Mouse (Mus musculus) embryonic fibroblast, embryonic 13.5 days (primary cell): ENCODE measurements around the gene Prdm16. TPM values are rescaled to one million over a fixed set of nuclear protein-coding genes. Genes with fewer than 3 reads are reported as not detected.

ENCODE experiments used
- H3K27ac ChIP-seq: 2 replicates; pipeline ENCODE4 v1.5.1; 2012; ENCODE audit warnings: low read length, control low read depth, inconsistent platforms; ENCODE audit not compliant: insufficient read depth
- H3K4me1 ChIP-seq: 2 replicates; pipeline ENCODE4 v1.6.1; 2011; ENCODE audit warnings: low read length; ENCODE audit not compliant: control insufficient read depth, insufficient read depth
- H3K4me3 ChIP-seq: 2 replicates; pipeline ENCODE4 v1.5.1; 2011; ENCODE audit warnings: mild to moderate bottlenecking, control low read depth, low read length; ENCODE audit not compliant: insufficient read depth
- CTCF ChIP-seq: IDR thresholded peaks from 2 replicates; pipeline ENCODE4 v1.5.1; 2011; ENCODE audit warnings: mild to moderate bottlenecking, control low read depth, low read length, moderate library complexity, borderline replicate concordance; ENCODE audit not compliant: insufficient read depth
- POLR2A ChIP-seq: IDR thresholded peaks from 2 replicates; pipeline ENCODE4 v1.6.1; 2011; ENCODE audit warnings: low read depth, mild to moderate bottlenecking, control low read depth, low read length, moderate library complexity
- polyA plus RNA-seq: library from polyadenylated mRNA; stranded (reverse); fragments of >200 nt; gene quantifications from 2 replicates; pipeline ENCODE4 v1.2.4, GENCODE M21; 2011; ENCODE audit warnings: low read depth; ENCODE audit not compliant: missing spikeins, insufficient read length

Gene Prdm16
- polyA plus RNA-seq, 1 experiment = 3.1 TPM

- TF ChIP-seq CTCF = no peak
- no peak for TF ChIP-seq POLR2A
- Histone ChIP-seq H3K27ac (no peak overlapping the region), H3K4me3 (no peak overlapping the region), H3K4me1 (0 out of 2 replicates have a peak, but pooled peaks cover 2% of the 10 kb centered on the region)
Observed at GRCm38 (mm10) chr4:154558041-154558440, 78.6 kb downstream of the Prdm16 start.

- Histone ChIP-seq H3K4me3 (no peak overlapping the region), H3K4me1 (0 out of 2 replicates have a peak, but pooled peaks cover 2% of the 10 kb centered on the region), H3K27ac (no peak overlapping the region)
- TF ChIP-seq POLR2A (no peak), CTCF (no peak)
Observed at GRCm38 (mm10) chr4:154557168-154557567, 79.5 kb downstream of the Prdm16 start.

GRCm38 (mm10) chr4:154556418-154556817, 80.3 kb downstream of the Prdm16 start:
- Histone ChIP-seq H3K4me3 (no peak overlapping the region), H3K4me1 (0 out of 2 replicates have a peak, but pooled peaks cover 2% of the 10 kb centered on the region), H3K27ac (no peak overlapping the region)
- TF ChIP-seq CTCF = no peak
- TF ChIP-seq POLR2A = no peak

DNA sequence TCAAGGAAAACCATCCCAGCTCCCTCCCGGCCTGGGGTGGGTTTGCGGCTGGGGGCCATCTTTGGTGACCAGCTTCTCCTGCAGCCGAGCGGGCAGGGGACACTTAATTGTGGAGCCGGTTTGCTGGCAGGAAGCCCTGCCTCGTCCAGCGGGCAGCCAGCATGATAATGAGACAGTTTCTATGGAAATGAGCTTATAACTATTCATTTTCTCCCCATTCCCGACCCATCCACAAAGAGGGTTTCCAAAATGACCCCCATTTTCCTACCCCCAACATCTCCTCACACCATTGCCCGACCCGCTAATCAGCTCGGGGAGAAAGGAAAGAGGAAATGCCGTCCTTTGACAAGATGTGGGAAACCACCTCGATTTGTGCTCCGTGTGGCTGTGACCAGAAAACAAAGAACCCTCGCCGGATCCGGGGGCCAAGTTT, 86.7 kb downstream of the Prdm16 start:
- TF ChIP-seq CTCF = no peak
- Histone ChIP-seq H3K4me1 (no peaks in the 10 kb centered on the region), H3K27ac (no peak overlapping the region), H3K4me3 (no peak overlapping the region)

- Histone ChIP-seq H3K27ac (no peak overlapping the region), H3K4me1 (no peaks in the 10 kb centered on the region)
- TF ChIP-seq CTCF = no peak
- no peak for TF ChIP-seq POLR2A
Observed at GRCm38 (mm10) chr4:154549497-154549896, 87.2 kb downstream of the Prdm16 start.

GRCm38 (mm10) chr4:154547176-154547855, 89.4 kb downstream of the Prdm16 start:
- no peaks in the 10 kb centered on the region for H3K4me1 ChIP-seq
- no peak overlapping the region for H3K27ac ChIP-seq
- no peak overlapping the region for H3K4me3 ChIP-seq
- no peak for TF ChIP-seq CTCF

More at GRCm38 (mm10) chr4:154549497-154549896, 87.2 kb downstream of the Prdm16 start:
- H3K4me3 ChIP-seq = no peak overlapping the region

DNA sequence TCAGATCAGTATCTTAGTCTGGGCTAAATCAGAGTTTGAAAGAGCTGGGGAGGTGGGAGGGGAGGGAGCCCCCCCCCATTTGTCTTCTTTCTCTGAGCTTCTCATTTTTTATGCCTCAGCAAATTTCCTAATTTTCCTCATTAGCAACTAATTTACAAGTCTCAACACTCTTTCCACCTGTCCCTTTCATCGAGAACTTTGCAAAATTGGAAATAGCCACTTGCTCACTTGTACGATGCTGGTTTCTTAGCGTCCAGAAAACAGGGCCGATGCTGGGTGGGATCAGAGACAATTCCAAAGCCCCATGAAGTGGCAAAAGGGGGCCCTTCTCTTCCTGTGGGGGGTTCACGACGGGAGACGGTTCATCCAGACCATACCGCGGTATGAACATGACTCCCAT, 91.4 kb downstream of the Prdm16 start:
- no peak for TF ChIP-seq POLR2A
- TF ChIP-seq CTCF = no peak
- H3K27ac ChIP-seq = no peak overlapping the region
- H3K4me1 ChIP-seq = no peaks in the 10 kb centered on the region
- no peak overlapping the region for H3K4me3 ChIP-seq

DNA sequence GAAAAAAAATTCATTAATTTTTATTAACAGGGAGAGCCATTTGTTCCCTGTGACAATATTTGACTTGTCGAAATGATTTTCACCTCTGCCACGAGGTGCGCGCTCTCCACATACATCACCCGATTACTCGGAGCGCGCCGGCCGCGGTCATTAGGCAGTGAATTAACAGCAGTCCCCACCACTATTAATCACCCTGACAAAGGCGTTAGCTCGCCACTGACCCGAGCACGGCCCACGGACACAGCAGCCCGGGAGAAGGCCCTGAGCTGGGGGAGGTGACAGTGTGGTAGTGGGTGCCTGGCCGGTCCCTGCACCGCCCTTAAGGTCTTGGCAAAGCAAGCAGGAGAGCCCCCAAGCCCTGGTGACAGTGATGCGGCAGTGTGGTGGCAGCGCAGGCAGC, 92.8 kb downstream of the Prdm16 start:
- Histone ChIP-seq H3K27ac (no peak overlapping the region), H3K4me1 (no peaks in the 10 kb centered on the region)
- no peak for TF ChIP-seq POLR2A
- no peak for TF ChIP-seq CTCF

DNA sequence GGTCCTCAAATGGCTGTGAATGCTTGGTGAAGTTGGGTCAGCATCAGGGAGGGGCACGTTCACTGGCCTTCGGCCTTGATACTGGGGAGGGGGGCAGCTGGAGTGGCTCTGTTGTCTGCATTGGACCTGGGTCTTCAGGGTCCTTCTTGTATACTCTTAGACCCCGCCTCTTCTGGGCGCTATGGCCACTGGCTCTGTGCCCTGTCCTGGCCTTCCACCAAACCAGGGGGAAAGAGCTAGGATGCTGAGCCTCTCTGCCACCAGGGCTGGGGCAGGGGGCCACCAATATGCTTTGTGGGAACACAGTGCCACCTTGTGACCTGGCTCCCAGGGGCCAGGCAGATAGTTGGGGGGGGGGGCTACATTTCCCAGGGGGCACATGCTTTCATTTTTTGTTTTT, 93.5 kb downstream of the Prdm16 start:
- no peak overlapping the region for H3K4me3 ChIP-seq
- no peak overlapping the region for H3K27ac ChIP-seq
- no peak for TF ChIP-seq CTCF
- TF ChIP-seq POLR2A = no peak
- no peaks in the 10 kb centered on the region for H3K4me1 ChIP-seq

More for the DNA sequence above, 92.8 kb downstream of the Prdm16 start:
- H3K4me3 ChIP-seq = no peak overlapping the region

DNA sequence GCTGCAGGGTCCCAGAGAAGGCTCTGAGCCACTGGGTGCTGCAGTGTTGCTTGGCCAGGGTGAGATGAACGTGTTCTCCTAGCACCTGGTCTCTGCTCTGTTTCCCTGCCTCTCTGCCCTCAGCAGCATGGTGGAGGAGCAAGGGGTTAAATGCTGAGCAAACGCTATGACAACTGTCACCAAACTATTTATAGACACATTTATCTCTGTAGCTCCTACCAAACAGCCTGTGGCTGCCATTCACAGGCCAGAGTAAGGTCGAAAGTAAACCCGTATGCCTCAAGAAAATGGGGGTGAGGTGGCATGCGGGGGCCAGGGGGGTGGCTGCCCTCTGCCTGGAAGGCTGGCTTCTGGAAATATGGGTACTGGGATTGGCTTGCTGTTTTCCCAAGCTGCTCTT, 94.1 kb downstream of the Prdm16 start:
- no peak overlapping the region for H3K4me3 ChIP-seq
- H3K4me1 ChIP-seq = no peaks in the 10 kb centered on the region
- TF ChIP-seq POLR2A = no peak
- TF ChIP-seq CTCF = no peak
- no peak overlapping the region for H3K27ac ChIP-seq
